Mouse (Mus musculus) C2C12 (cell line): ENCODE data around the gene Racgap1. TPM values are rescaled to one million over a fixed set of nuclear protein-coding genes. Genes with fewer than 3 reads are reported as not detected.

Experiments used
- H3K27me3 ChIP-seq: one replicate; pipeline ENCODE4 v1.6.1; 2011; ENCODE audit not compliant: control insufficient read depth, insufficient read depth, insufficient read length
- H3K36me3 ChIP-seq: one replicate; pipeline ENCODE4 v1.6.1; 2011; ENCODE audit not compliant: control insufficient read depth, insufficient read depth
- H3K4me3 ChIP-seq: one replicate; pipeline ENCODE4 v1.5.1; 2011; ENCODE audit warnings: mild to moderate bottlenecking, control low read depth; ENCODE audit not compliant: poor library complexity, insufficient read depth, severe bottlenecking
- H3K79me2 ChIP-seq: one replicate; pipeline ENCODE4 v1.6.1; 2011; ENCODE audit not compliant: control insufficient read depth, insufficient read depth
- H3K79me3 ChIP-seq: one replicate; pipeline ENCODE4 v1.6.1; 2011; ENCODE audit warnings: low read depth, control low read depth
- H3ac ChIP-seq: one replicate; pipeline ENCODE3; 2011; ENCODE audit warnings: low read depth; ENCODE audit not compliant: control insufficient read depth, insufficient read length
- CEBPB ChIP-seq: IDR thresholded peaks from one replicate; pipeline ENCODE4 v1.6.1; 2011; ENCODE audit warnings: low read depth, mild to moderate bottlenecking, control low read depth, moderate library complexity
- CTCF ChIP-seq: IDR thresholded peaks from one replicate; pipeline ENCODE4 v1.5.1; 2011; ENCODE audit not compliant: control insufficient read depth, insufficient read depth, insufficient read length
- FOSL1 ChIP-seq: IDR thresholded peaks from one replicate; pipeline ENCODE4 v1.8.0; 2011; ENCODE audit warnings: mild to moderate bottlenecking, low read length; ENCODE audit not compliant: poor library complexity, insufficient read depth, severe bottlenecking
- MAX ChIP-seq: IDR thresholded peaks from one replicate; pipeline ENCODE4 v1.6.1; 2011; ENCODE audit warnings: mild to moderate bottlenecking, control low read depth
- MYOD1 ChIP-seq: IDR thresholded peaks from one replicate; pipeline ENCODE4 v1.6.1; 2011; ENCODE audit warnings: low read depth; ENCODE audit not compliant: control insufficient read depth, insufficient read length
- MYOG ChIP-seq: IDR thresholded peaks from one replicate; pipeline ENCODE4 v1.6.1; 2011; ENCODE audit not compliant: control insufficient read depth, insufficient read length; ENCODE audit errors: extremely low read depth
- USF1 ChIP-seq: IDR thresholded peaks from one replicate; pipeline ENCODE4 v1.6.1; 2011; ENCODE audit warnings: low read depth, mild to moderate bottlenecking, control low read depth, moderate library complexity
- polyA plus RNA-seq: library from polyadenylated mRNA; unstranded; fragments of >200 nt; fragmentation: generic; extraction: Trizol; gene quantifications from one replicate; pipeline ENCODE4 v1.2.1, GENCODE M21; 2012; ENCODE audit warnings: missing spikeins

The Racgap1 gene
- polyA plus RNA-seq, 1 experiment, result 175 TPM

DNA sequence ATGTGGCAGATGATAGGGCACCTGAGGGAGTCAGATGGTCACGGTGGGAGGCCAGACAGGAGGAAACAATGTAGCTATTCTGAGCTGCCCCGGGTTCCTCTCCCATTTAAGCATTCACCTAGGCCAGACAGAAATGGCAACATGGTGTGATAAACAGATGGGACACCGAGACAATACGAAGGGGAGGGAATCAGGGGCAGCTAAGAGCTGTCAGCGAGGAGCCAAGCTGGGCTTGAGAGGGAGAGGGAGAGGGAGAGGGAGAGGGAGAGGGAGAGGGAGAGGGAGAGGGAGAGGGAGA, 49.7 kb downstream of the Racgap1 start:
- TF ChIP-seq MAX, result no peak
- TF ChIP-seq MYOG, result no peak
- no peak for TF ChIP-seq FOSL1
- TF ChIP-seq CTCF, result no peak
- TF ChIP-seq CEBPB, result no peak
- TF ChIP-seq MYOD1, result no peak
- TF ChIP-seq USF1, result no peak
- no peaks in the 10 kb centered on the region for H3K36me3 ChIP-seq
- no peak overlapping the region for H3ac ChIP-seq
- no peaks in the 10 kb centered on the region for H3K79me3 ChIP-seq
- no peaks in the 10 kb centered on the region for H3K79me2 ChIP-seq
- H3K4me3 ChIP-seq, result no peak overlapping the region
- H3K27me3 ChIP-seq, result peaks cover 17% of the 10 kb centered on the region

DNA sequence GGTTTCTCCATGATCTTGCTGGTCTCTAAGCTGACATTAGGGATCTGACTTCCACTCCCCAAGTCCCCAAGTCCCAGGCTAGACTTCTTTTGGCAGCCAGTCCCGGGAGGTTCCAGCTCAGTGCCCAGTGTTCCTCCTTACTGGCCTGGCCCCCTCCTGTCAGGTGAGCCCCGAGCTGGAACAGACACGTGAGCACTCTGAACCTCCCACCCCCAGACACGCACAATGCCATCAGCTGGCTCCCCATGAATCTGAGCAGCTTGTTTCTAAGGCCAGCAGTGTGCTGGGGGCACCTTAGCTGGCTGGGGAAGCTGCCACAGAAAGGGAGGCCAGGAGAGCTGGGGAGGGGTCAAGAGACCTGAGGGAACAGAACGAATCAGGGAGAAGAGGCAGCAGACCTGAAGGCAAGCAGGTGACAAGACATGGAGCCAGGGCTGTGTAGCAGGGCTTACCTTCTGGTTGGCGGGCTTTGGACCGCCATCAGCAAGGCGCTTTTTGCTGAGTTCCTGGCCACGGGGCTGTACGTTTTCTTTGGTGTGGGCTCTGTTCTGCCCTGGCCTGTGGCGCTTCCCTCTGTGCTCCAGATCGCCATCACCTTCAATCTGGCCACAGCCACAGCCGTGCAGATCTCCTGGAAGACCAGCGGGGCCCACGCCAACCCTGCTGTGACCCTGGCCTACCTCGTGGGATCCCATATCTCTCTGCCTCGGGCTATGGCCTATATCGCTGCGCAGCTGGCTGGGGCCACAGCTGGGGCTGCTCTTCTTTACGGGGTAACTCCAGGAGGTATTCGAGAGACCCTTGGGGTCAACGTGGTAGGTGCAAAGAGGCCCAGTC, 50.3 kb downstream of the Racgap1 start, which contains the start of gene Aqp6:
Gene Aqp6, plus strand, starts transcription at position 415 of the 837 bp plus-strand sequence.
- H3K4me3 ChIP-seq, result no peak within 1 kb of the TSS

DNA sequence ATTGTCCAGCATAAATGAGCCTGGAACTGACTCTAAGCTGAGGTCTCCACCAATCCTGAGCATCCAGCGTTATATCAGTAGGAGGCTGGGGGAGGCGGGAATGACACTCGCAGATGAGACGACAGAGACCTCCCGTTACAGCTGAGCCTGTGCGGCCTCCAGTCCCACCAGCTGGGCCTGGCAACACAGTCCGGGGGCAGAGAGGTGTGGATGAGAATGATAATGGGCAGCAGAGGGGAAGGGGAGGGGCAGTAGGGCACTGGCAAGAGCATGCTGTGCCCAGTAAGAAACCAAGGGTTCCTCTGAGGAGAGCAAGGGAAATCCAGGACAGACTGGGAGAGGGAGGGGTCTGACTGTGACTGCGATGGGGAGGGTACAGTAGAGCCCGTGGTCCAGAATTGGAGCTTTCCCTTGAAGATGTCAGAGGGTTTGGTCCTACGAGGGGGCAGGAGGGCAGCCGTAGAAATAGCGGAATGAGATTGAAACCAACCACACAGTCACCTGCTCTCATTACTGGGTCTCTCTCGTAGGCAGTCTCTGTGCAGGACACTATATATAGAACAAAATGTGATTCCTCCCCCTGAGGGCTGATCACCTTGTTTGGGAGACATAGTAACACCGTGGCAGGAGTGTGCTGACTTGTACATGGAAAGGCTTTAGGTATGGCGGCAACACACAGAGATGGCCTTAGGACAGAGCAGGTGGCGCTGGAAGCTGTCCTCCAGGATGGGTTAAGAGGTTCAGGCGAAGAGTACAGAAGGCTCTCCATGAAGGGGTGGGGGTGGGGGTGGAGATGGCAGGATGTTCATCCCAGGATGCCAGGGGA, 52.0 kb downstream of the Racgap1 start:
- peaks cover 17% of the 10 kb centered on the region for H3K27me3 ChIP-seq

More for the DNA sequence above, 50.3 kb downstream of the Racgap1 start, which contains the start of gene Aqp6:
- Histone ChIP-seq H3K27me3 (peaks cover 17% of the 10 kb centered on the region), H3K79me2 (no peaks in the 10 kb centered on the region), H3K79me3 (no peaks in the 10 kb centered on the region), H3K36me3 (no peaks in the 10 kb centered on the region), H3ac (no peak within 1 kb of the TSS)
- TF ChIP-seq MYOD1 (no peak), MAX (no peak), USF1 (no peak), MYOG (no peak), CEBPB (no peak), CTCF (no peak), FOSL1 (no peak)

GRCm38 (mm10) chr15:99597596-99597995, 53.9 kb downstream of the Racgap1 start:
- TF ChIP-seq CTCF (no peak), USF1 (no peak), FOSL1 (no peak), MYOG (no peak), CEBPB (no peak), MAX (no peak)
- Histone ChIP-seq H3K27me3 (peaks cover 15% of the 10 kb centered on the region), H3ac (no peak overlapping the region)

More for the DNA sequence above, 52.0 kb downstream of the Racgap1 start:
- Histone ChIP-seq H3ac (no peak overlapping the region), H3K36me3 (peaks cover 14% of the 10 kb centered on the region), H3K79me2 (peaks cover 13% of the 10 kb centered on the region), H3K79me3 (peaks cover under 1% of the 10 kb centered on the region), H3K4me3 (no peak overlapping the region)
- TF ChIP-seq FOSL1 (no peak), MYOD1 (no peak), CEBPB (no peak), MAX (no peak), MYOG (no peak), CTCF (no peak), USF1 (no peak)

DNA sequence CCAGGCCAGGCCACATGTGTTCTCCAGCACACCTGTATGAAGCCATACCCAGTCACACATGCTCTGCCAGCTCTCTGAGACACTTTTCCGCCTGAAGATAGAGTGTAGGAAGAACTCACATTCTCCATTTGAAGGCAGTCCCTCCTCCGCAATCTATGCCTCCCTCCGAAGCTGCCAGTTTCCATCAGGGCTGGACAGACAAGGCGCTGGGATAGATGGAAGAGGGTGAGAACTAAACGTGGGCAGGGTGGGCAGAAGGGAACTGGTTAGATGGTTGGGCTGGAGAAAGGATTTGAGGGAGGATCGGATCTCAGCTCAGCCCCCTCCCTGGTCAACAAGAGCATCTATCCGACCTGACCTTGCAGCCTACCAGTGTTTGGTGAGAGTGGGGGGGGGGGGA, 54.6 kb downstream of the Racgap1 start:
- Histone ChIP-seq H3K36me3 (peaks cover 37% of the 10 kb centered on the region), H3K79me3 (peaks cover 27% of the 10 kb centered on the region), H3K79me2 (peaks cover 39% of the 10 kb centered on the region), H3K27me3 (peaks cover 10% of the 10 kb centered on the region), H3ac (no peak overlapping the region), H3K4me3 (no peak overlapping the region)
- TF ChIP-seq MAX, result no peak
- no peak for TF ChIP-seq USF1
- TF ChIP-seq CTCF, result no peak
- TF ChIP-seq MYOG, result no peak
- no peak for TF ChIP-seq FOSL1
- TF ChIP-seq CEBPB, result no peak
- no peak for TF ChIP-seq MYOD1

More at GRCm38 (mm10) chr15:99597596-99597995, 53.9 kb downstream of the Racgap1 start:
- Histone ChIP-seq H3K79me2 (peaks cover 31% of the 10 kb centered on the region), H3K79me3 (peaks cover 19% of the 10 kb centered on the region), H3K4me3 (no peak overlapping the region), H3K36me3 (peaks cover 33% of the 10 kb centered on the region)
